Mouse (Mus musculus) right cerebral cortex, postnatal 25 days (tissue): ENCODE results near the gene Casp14.
"Not testable (repeated sequence)": the region's sequence is repeated elsewhere in the genome, so short reads cannot be mapped to it uniquely, and the experiment has no call there.

Source experiments
- DNase-seq: peaks from one replicate; pipeline ENCODE4 v3.0.0; 2022

The Casp14 gene

GRCm38 (mm10) chr10:78666696-78667095, 51.4 kb downstream of the Casp14 start:
- DNase-seq: not testable (repeated sequence)

- DNase-seq: no peak
Measured at GRCm38 (mm10) chr10:78664546-78664945, 53.5 kb downstream of the Casp14 start.
